Mouse (Mus musculus) activated CD4-positive, CD25-positive, alpha-beta regulatory T cell, adult 9 weeks (primary cell): Measurements from ENCODE around the gene Btbd35f5. TPM values are rescaled to one million over a fixed set of nuclear protein-coding genes. Genes with fewer than 3 reads are reported as not detected.

Experiments
- polyA plus RNA-seq: library from polyadenylated mRNA; unstranded; fragments of 100-300 nt; shearing (Covaris generic); gene quantifications from one replicate; pipeline ENCODE4 v1.2.1, GENCODE M21; 2017

Gene Btbd35f5
- polyA plus RNA-seq: not detected

GRCm38 (mm10) chrX:32973597-32973996 is at the start of gene Btbd35f5:
TSS of gene Btbd35f5 (plus strand) at chrX:32973897.

GRCm38 (mm10) chrX:32941468-32941867 is 32.2 kb upstream of the Btbd35f5 start, which contains the start of gene Gm21789:
TSS of gene Gm21789 (plus strand) at chrX:32941768.

Other genes with a start within 250 kb of the Btbd35f5 start
- gene Btbd35f21, start 247.8 kb upstream of the Btbd35f5 start, polyA plus RNA-seq: not detected
- gene Btbd35f30, start 79.3 kb upstream of the Btbd35f5 start, polyA plus RNA-seq: not detected
- not detected for gene Gm21789, start 32.1 kb upstream of the Btbd35f5 start, polyA plus RNA-seq